Mouse (Mus musculus) subcutaneous adipose tissue, adult 2 months (tissue): ENCODE results near the gene Sfi1. TPM values are rescaled to one million over a fixed set of nuclear protein-coding genes. Genes with fewer than 3 reads are reported as not detected.

Experiments
- polyA plus RNA-seq: library from polyadenylated mRNA; depleted of rRNA; stranded (reverse); fragments of >200 nt; gene quantifications from 2 replicates; pipeline ENCODE4 v1.2.3, GENCODE M21; 2012; ENCODE audit warnings: low replicate concordance; rRNA removed

Sfi1 gene
- 22.7 and 42.5 TPM in 2 replicates for polyA plus RNA-seq

DNA sequence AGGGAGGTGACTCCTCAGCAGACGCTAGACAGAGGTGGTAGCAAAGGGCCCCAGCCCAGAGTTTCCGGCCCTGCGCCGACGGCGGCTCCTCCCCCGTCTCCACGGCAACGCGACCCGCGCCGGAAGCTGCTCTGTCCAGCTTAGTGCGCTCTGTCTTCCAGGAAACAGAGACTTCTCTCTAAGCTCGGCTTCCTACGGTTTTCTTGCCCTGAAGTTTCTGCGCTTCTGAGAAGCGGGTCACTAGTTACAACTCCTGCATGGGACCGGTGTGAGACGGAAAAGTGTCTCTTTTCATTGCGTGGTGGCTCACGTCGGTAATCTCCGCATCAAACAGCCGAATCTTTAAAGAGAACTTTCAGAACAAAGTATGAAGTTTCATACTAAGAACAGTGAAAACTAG is at the start of gene Sfi1:
TSS of gene Sfi1 (minus strand) at position 101 of the 400 bp plus-strand sequence.

DNA sequence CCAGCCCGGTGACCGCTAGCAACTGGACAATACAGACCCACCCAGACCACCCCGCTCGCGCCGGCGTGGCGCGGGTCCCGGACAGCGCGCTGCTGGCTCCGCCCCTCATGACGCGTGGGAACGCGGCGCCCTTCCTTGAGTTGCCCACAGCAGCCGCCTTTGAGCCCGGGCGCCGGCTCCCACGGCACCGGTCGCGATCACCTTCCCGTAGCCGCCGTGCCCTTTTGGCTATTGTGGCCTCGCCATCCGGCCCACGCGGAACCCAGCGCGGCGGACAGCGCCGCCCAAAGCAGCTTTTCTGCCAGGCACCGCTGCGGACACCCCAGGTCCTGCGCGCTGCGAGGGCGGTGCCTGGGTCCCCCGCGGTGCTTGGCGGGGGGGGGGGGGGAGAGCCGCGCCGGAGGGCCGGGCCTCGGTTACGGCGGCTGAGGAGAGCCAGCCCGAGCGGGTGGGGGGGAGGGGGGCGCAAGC is 9.0 kb upstream of the Sfi1 start, which contains the start of gene Eif4enif1:
TSS of gene Eif4enif1 (plus strand) at position 162 of the 471 bp plus-strand sequence.

Other genes starting within 250 kb of the Sfi1 start
- 44.2 and 99.9 TPM in 2 replicates for gene Eif4enif1, start 8.9 kb upstream of the Sfi1 start, polyA plus RNA-seq
- gene Drg1, start 73.0 kb upstream of the Sfi1 start, polyA plus RNA-seq: 32.7 and 32.8 TPM in 2 replicates
- gene Patz1, start 95.4 kb upstream of the Sfi1 start, polyA plus RNA-seq: 11.8 and 53.4 TPM in 2 replicates
- gene Pik3ip1, start 136.9 kb upstream of the Sfi1 start, polyA plus RNA-seq: 19.4 and 42.1 TPM in 2 replicates
- 43.9 and 95.1 TPM in 2 replicates for gene Limk2, start 215.7 kb upstream of the Sfi1 start, polyA plus RNA-seq